Mouse (Mus musculus): ENCODE data around the gene Ltb. TPM values are rescaled to one million over a fixed set of nuclear protein-coding genes. Genes with fewer than 3 reads are reported as not detected.
A peak's percentile ranks its signal among the peaks of the same experiment; 100 is the strongest.

The Ltb gene
- polyA plus RNA-seq, 1 experiment from 2014 or later, result 1.5 TPM

GRCm38 (mm10) chr17:35185639-35186611 lies 8.3 kb upstream of the Ltb start:
- H3K4me3 ChIP-seq (ENCODE audit: low read depth, low read length), result peak overlapping the region; percentile 41
- H3K9ac ChIP-seq (ENCODE audit: low read length), result peak overlapping the region; percentile 53
- WGBS, result 4% methylated on average over 18 of the region's 18 CpGs
- DNase-seq (ENCODE audit: low spot score), result peak; percentile 84
- peaks cover 5% of the 10 kb centered on the region for H3K4me1 ChIP-seq (replicated peaks; ENCODE audit: control insufficient read depth, insufficient read depth, low read length)
- H3K27ac ChIP-seq (ENCODE audit: low read depth), result peak overlapping the region; percentile 78
- no peaks in the 10 kb centered on the region for H3K9me3 ChIP-seq (ENCODE audit: control insufficient read depth, low read length)
- no peaks in the 10 kb centered on the region for H3K36me3 ChIP-seq (ENCODE audit: control insufficient read depth, insufficient read depth, low read length)
- peak overlapping the region; percentile 62 for H3K4me2 ChIP-seq (ENCODE audit: low read length)
- H3K27me3 ChIP-seq (replicated peaks; ENCODE audit: control insufficient read depth, insufficient read depth, low read length), result no peaks in the 10 kb centered on the region
- ATAC-seq (replicated peaks; ENCODE audit: low FRiP score, low TSS enrichment, low read depth), result peak; percentile 49; the same call in 1 of the 2 replicates

- no peaks in the 10 kb centered on the region for H3K9me3 ChIP-seq (ENCODE audit: control insufficient read depth, low read length)
- no peaks in the 10 kb centered on the region for H3K27me3 ChIP-seq (replicated peaks; ENCODE audit: control insufficient read depth, insufficient read depth, low read length)
- H3K9ac ChIP-seq (ENCODE audit: low read length), result no peak overlapping the region
- WGBS, result 0% methylated on average over 4 of the region's 4 CpGs
- DNase-seq (ENCODE audit: low spot score) (peak; percentile 74), ATAC-seq (replicated peaks; ENCODE audit: low FRiP score, low TSS enrichment, low read depth) (peak; percentile 40)
- no peaks in the 10 kb centered on the region for H3K36me3 ChIP-seq (ENCODE audit: control insufficient read depth, insufficient read depth, low read length)
- peaks cover 5% of the 10 kb centered on the region for H3K4me1 ChIP-seq (replicated peaks; ENCODE audit: control insufficient read depth, insufficient read depth, low read length)
- H3K4me2 ChIP-seq (ENCODE audit: low read length), result peak overlapping the region; percentile 62
- peak overlapping the region; percentile 41; the same call in 1 of the 2 replicates for H3K4me3 ChIP-seq (ENCODE audit: low read depth, low read length)
- H3K27ac ChIP-seq (ENCODE audit: low read depth), result peak overlapping the region; percentile 78
Observed at GRCm38 (mm10) chr17:35186681-35187080, 7.6 kb upstream of the Ltb start.

GRCm38 (mm10) chr17:35187345-35187744 lies 6.9 kb upstream of the Ltb start:
- no peak overlapping the region for H3K9ac ChIP-seq (ENCODE audit: low read length)
- no peak overlapping the region for H3K27ac ChIP-seq (ENCODE audit: low read depth)
- ATAC-seq (replicated peaks; ENCODE audit: low FRiP score, low TSS enrichment, low read depth), result no peak
- no peaks in the 10 kb centered on the region for H3K27me3 ChIP-seq (replicated peaks; ENCODE audit: control insufficient read depth, insufficient read depth, low read length)
- H3K36me3 ChIP-seq (ENCODE audit: control insufficient read depth, insufficient read depth, low read length), result no peaks in the 10 kb centered on the region
- H3K4me1 ChIP-seq (replicated peaks; ENCODE audit: control insufficient read depth, insufficient read depth, low read length), result peaks cover 5% of the 10 kb centered on the region
- no peak overlapping the region for H3K4me2 ChIP-seq (ENCODE audit: low read length)
- no peak for DNase-seq (ENCODE audit: low spot score)
- no peaks in the 10 kb centered on the region for H3K9me3 ChIP-seq (ENCODE audit: control insufficient read depth, low read length)
- 66% methylated on average over 4 of the region's 4 CpGs for WGBS
- H3K4me3 ChIP-seq (ENCODE audit: low read depth, low read length), result no peak overlapping the region

GRCm38 (mm10) chr17:35187959-35188610 lies 6.2 kb upstream of the Ltb start, which contains the start of gene Lst1:
Lst1 (minus strand) TSS chr17:35188439.
- no peak for ATAC-seq (replicated peaks; ENCODE audit: low FRiP score, low TSS enrichment, low read depth)
- no peak within 1 kb of the TSS for H3K27ac ChIP-seq (ENCODE audit: low read depth)
- WGBS, result 63% methylated on average over 7 of the region's 7 CpGs

GRCm38 (mm10) chr17:35189186-35189585 lies 5.1 kb upstream of the Ltb start:
- Histone ChIP-seq H3K9me3 (ENCODE audit: control insufficient read depth, low read length) (no peaks in the 10 kb centered on the region), H3K4me1 (replicated peaks; ENCODE audit: control insufficient read depth, insufficient read depth, low read length) (peaks cover 9% of the 10 kb centered on the region), H3K36me3 (ENCODE audit: control insufficient read depth, insufficient read depth, low read length) (no peaks in the 10 kb centered on the region), H3K27ac (ENCODE audit: low read depth) (no peak overlapping the region), H3K4me3 (ENCODE audit: low read depth, low read length) (no peak overlapping the region), H3K4me2 (ENCODE audit: low read length) (no peak overlapping the region), H3K9ac (ENCODE audit: low read length) (no peak overlapping the region), H3K27me3 (replicated peaks; ENCODE audit: control insufficient read depth, insufficient read depth, low read length) (no peaks in the 10 kb centered on the region; the same call in 1 of the 2 replicates)
- no peak for ATAC-seq (replicated peaks; ENCODE audit: low FRiP score, low TSS enrichment, low read depth)
- 50% methylated on average over 1 of the region's 1 CpGs for WGBS
- no peak for DNase-seq (ENCODE audit: low spot score)

More at GRCm38 (mm10) chr17:35187959-35188610, 6.2 kb upstream of the Ltb start, which contains the start of gene Lst1:
- H3K9ac ChIP-seq (ENCODE audit: low read length), result no peak within 1 kb of the TSS
- H3K9me3 ChIP-seq (ENCODE audit: control insufficient read depth, low read length), result no peaks in the 10 kb centered on the region
- no peaks in the 10 kb centered on the region for H3K27me3 ChIP-seq (replicated peaks; ENCODE audit: control insufficient read depth, insufficient read depth, low read length)
- no peaks in the 10 kb centered on the region for H3K36me3 ChIP-seq (ENCODE audit: control insufficient read depth, insufficient read depth, low read length)
- no peak for DNase-seq (ENCODE audit: low spot score)
- peaks cover 5% of the 10 kb centered on the region for H3K4me1 ChIP-seq (replicated peaks; ENCODE audit: control insufficient read depth, insufficient read depth, low read length)
- no peak within 1 kb of the TSS for H3K4me2 ChIP-seq (ENCODE audit: low read length)
- no peak within 1 kb of the TSS for H3K4me3 ChIP-seq (ENCODE audit: low read depth, low read length)

- no peak overlapping the region for H3K4me3 ChIP-seq (ENCODE audit: low read depth, low read length)
- H3K4me1 ChIP-seq (replicated peaks; ENCODE audit: control insufficient read depth, insufficient read depth, low read length), result peaks cover 16% of the 10 kb centered on the region
- WGBS, result 63% methylated on average over 4 of the region's 4 CpGs
- H3K9ac ChIP-seq (ENCODE audit: low read length), result no peak overlapping the region
- no peak for ATAC-seq (replicated peaks; ENCODE audit: low FRiP score, low TSS enrichment, low read depth)
- H3K36me3 ChIP-seq (ENCODE audit: control insufficient read depth, insufficient read depth, low read length), result no peaks in the 10 kb centered on the region
- H3K9me3 ChIP-seq (ENCODE audit: control insufficient read depth, low read length), result no peaks in the 10 kb centered on the region
- no peak overlapping the region for H3K4me2 ChIP-seq (ENCODE audit: low read length)
- no peak for DNase-seq (ENCODE audit: low spot score)
- no peak overlapping the region for H3K27ac ChIP-seq (ENCODE audit: low read depth)
- H3K27me3 ChIP-seq (replicated peaks; ENCODE audit: control insufficient read depth, insufficient read depth, low read length), result peaks cover 5% of the 10 kb centered on the region
Observed at GRCm38 (mm10) chr17:35190096-35190495, 4.1 kb upstream of the Ltb start.

GRCm38 (mm10) chr17:35191723-35192122 lies 2.5 kb upstream of the Ltb start:
- H3K27me3 ChIP-seq (replicated peaks; ENCODE audit: control insufficient read depth, insufficient read depth, low read length), result peaks cover 18% of the 10 kb centered on the region
- H3K4me2 ChIP-seq (ENCODE audit: low read length), result no peak overlapping the region
- H3K4me1 ChIP-seq (replicated peaks; ENCODE audit: control insufficient read depth, insufficient read depth, low read length), result peaks cover 19% of the 10 kb centered on the region; the same call in 1 of the 2 replicates
- no peak overlapping the region for H3K27ac ChIP-seq (ENCODE audit: low read depth)
- ATAC-seq (replicated peaks; ENCODE audit: low FRiP score, low TSS enrichment, low read depth) (no peak), DNase-seq (ENCODE audit: low spot score) (no peak)
- H3K4me3 ChIP-seq (ENCODE audit: low read depth, low read length), result no peak overlapping the region
- no peaks in the 10 kb centered on the region for H3K9me3 ChIP-seq (ENCODE audit: control insufficient read depth, low read length)
- no peak overlapping the region for H3K9ac ChIP-seq (ENCODE audit: low read length)
- 61% methylated on average over 2 of the region's 2 CpGs for WGBS
- H3K36me3 ChIP-seq (ENCODE audit: control insufficient read depth, insufficient read depth, low read length), result no peaks in the 10 kb centered on the region

- H3K9me3 ChIP-seq (ENCODE audit: control insufficient read depth, low read length), result no peaks in the 10 kb centered on the region
- H3K27ac ChIP-seq (ENCODE audit: low read depth), result no peak overlapping the region
- WGBS, result 87% methylated on average over 5 of the region's 5 CpGs
- no peak overlapping the region for H3K4me3 ChIP-seq (ENCODE audit: low read depth, low read length)
- peaks cover 19% of the 10 kb centered on the region; the same call in 1 of the 2 replicates for H3K4me1 ChIP-seq (replicated peaks; ENCODE audit: control insufficient read depth, insufficient read depth, low read length)
- DNase-seq (ENCODE audit: low spot score), result no peak
- H3K36me3 ChIP-seq (ENCODE audit: control insufficient read depth, insufficient read depth, low read length), result no peaks in the 10 kb centered on the region
- no peak for ATAC-seq (replicated peaks; ENCODE audit: low FRiP score, low TSS enrichment, low read depth)
- no peak overlapping the region for H3K4me2 ChIP-seq (ENCODE audit: low read length)
- peaks cover 23% of the 10 kb centered on the region for H3K27me3 ChIP-seq (replicated peaks; ENCODE audit: control insufficient read depth, insufficient read depth, low read length)
- no peak overlapping the region for H3K9ac ChIP-seq (ENCODE audit: low read length)
Observed at GRCm38 (mm10) chr17:35192924-35193323, 1.3 kb upstream of the Ltb start.
